Mouse (Mus musculus) CD4-positive helper T cell, adult 2 months (primary cell): Measurements from ENCODE around the gene Mef2c.

Source experiments
- DNase-seq: peaks from one replicate; pipeline ENCODE4 v3.0.0-alpha.2; 2012; ENCODE audit warnings: low read depth, missing footprints, low spot score

The Mef2c gene

GRCm38 (mm10) chr13:83667051-83667450 lies 163.2 kb downstream of the Mef2c start:
- no peak for DNase-seq

DNA sequence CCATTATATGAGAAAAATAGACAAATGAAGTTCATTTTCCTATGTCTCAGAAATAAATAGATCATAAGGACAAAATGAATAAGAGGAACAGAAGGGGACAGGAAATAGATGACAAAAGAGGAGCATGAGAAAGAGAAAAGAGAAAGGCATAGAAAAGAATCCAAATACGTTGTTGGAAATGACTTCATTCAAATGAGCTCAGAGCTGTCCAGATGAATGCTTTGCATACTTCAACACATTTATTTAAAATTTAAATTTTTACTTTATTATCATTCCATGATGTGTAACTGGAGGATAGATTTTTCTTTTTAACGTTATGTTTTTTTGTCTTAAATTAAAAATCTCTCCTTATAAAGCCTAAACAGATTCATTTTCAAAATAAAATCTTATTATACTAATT lies 203.8 kb downstream of the Mef2c start:
- DNase-seq = no peak

DNA sequence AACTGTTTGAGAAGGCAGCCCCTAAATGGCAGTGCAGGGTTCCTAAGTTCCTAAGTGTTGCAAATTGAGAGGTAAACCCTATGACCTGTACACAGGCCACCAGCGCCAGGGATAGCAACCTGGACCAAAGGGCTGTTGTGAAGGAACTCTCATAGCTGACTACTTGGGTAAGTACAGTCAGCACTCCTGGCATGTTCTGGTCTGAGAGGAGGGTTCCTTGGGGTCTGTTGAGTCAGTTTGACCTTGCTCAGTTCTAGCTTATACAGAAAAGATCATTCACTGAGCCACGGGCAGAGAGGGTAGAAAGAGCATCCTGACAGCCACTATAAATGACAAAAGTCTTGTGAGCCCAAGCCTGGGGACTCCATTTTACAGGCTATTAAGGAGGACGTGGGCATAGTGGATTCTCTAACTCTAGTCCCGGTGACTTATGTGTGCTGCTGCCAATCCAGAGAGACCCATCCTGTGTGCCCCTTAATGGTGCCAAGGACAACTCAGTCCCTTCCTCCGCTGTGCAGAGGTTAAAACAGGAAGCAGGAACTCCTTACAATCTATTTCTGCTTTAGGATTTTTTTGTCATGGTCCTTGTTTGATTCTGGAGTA lies 209.0 kb downstream of the Mef2c start:
- no peak for DNase-seq

- no peak for DNase-seq
These were observed 209.9 kb downstream of the Mef2c start for GRCm38 (mm10) chr13:83713661-83714291.

DNA sequence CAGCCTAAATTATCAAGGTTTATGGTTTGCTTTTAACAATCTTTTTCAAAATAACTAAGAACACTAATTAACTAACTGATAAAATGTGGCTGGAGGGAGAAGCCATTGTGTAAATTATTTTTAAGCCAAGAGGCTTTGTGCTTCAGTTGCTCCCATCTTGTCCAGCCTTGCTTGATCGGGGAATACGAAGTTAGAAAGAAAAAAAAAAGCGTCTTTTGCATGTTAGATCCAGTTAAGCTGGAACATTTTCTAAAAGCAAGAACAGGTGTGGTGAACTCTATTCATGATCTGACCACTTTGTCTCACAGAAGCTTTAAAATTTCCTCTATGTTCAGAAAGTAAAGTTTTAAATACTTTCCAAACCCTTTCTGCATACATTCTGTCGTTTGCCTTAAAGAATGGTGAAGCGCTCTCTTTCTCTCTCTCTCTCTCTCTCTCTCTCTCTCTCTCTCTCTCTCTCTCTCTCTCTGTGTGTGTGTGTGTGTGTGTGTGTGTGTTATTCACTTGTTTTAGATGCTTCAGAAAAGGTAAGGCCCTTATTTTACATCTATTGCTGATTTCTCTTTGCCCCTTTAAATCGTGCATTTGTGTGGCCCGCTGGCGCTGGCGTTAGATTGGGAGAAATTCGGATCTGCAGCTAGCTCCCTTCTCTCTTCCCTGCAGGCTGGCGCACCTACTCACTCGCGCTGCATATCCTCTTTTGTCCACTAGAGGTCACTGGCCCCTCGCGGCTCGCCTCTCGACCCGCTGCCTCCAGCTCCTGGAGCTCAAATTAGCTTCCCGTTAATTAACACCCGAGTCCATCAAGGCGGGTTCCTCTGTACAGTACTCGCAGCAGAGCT lies 210.9 kb downstream of the Mef2c start:
- DNase-seq = peak; percentile 56

- no peak for DNase-seq
These were observed 211.5 kb downstream of the Mef2c start for GRCm38 (mm10) chr13:83715308-83715785.

DNA sequence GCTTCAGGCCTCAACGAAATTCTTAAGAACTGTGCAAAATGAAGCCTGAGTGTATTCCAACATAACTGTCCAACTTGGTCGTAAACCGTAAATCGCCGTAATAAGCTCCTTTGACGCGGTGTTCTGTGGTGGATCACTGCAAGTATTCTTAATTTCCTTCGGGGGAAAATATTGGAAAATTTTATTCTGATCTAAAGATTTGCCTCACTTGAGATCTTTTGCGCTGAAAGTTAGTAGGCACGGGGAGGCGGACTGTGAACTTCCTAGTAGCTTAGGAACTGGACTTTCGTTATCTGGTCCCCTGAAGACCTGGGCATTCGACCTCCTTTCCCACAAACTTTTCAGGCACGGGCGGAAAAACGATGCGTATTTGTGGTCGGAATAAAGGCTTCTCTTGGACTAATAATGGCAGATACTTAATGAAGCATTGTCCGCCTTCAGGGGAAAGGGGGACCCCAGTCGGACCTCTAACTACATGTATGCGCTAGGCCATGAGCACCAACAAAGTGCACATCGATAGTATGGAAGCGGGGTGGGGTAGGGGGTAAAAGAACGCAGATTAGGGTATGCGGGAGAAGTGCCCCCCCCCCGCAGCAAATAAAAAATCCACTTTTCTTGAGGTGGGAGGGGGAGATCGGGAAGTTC lies 212.3 kb downstream of the Mef2c start:
- DNase-seq = no peak
